Mouse (Mus musculus): Measurements from ENCODE around the gene Ppp1r12b. TPM values are rescaled to one million over a fixed set of nuclear protein-coding genes. Genes with fewer than 3 reads are reported as not detected.

Ppp1r12b gene
- polyA plus RNA-seq, 1 experiment: 10.4 TPM

DNA sequence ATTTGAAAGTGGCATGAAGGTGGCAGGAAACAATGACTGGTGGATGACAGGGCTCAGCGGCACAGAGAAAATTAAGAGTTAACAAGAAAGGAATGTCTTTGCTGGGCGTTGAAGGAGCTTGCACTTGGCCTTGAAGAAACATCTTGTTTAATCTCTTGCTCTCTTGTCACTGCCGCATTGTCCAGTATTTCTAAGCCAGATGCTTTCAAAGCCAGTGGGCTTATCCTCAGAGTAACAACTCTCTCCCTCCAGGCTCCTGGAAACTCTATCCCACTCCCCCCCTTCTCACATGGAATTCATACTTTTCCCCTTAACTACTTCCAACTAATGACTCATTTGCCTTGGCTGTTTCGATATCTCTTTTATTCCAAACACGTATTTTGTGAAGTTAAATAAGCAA, 151.4 kb downstream of the Ppp1r12b start:
- Histone ChIP-seq H3K4me1 (ENCODE audit: control insufficient read depth, insufficient read depth, insufficient read length, low read length) (peaks cover 5% of the 10 kb centered on the region; the same call in 1 of the 2 replicates), H3K27me3 (ENCODE audit: control insufficient read depth, insufficient read depth, low read length) (no peaks in the 10 kb centered on the region), H3K4me3 (ENCODE audit: low read depth, low read length) (no peak overlapping the region), H3K36me3 (ENCODE audit: control insufficient read depth, insufficient read depth, low read length) (no peaks in the 10 kb centered on the region), H3K27ac (ENCODE audit: insufficient read depth, low read depth, low read length) (peak overlapping the region; percentile 59)
- no peak for TF ChIP-seq POLR2A (IDR thresholded peaks at IDR 0.05; ENCODE audit: low read depth, low read length)
- no peak for TF ChIP-seq CTCF (IDR thresholded peaks at IDR 0.05; ENCODE audit: extremely low read depth, insufficient read length, insufficient replicate concordance, low read depth, low read length)
- 72% methylated on average over 5 of the region's 5 CpGs for WGBS

DNA sequence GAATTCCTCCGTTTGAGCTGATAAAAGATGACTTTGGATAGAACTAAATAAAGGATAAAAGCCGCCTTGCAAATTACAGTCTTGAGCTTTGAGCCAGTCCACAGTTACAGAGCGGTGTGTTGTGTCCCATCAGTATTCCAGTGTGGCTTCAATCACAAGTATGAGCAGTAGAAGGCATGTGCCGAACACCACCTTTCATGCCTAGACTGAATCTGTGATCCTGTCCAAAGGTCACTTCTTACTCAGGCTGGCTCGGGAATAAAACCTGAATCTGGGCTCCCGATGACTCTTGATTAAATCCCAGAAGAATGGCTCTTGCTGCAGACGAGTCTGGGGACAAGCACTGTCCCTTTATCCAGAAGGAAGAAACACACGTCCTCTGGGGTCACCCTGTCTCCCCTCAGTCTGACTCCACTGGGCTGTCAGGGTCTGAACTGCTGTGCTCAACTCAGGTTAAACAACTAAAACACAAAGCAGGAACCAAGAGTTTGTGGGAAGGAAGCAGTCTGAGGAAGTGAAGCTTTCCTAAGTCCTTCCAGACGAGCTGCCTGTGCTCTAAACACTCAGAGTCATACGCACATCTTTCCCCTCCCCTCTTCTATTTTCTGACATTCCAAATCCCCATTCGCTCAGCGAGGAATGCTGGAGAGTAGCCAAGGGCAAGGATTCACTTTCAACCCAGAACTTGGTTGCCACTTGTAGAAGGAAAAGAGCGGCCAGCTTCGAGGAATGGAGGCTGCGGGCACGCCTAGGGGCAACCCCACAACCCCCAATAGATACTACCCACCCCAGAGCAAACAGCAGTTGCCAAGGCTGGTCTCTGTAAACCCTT, 152.2 kb downstream of the Ppp1r12b start:
- H3K36me3 ChIP-seq (ENCODE audit: control insufficient read depth, insufficient read depth, low read length): 0 out of 2 replicates have a peak, but pooled peaks cover 3% of the 10 kb centered on the region
- H3K27ac ChIP-seq (ENCODE audit: insufficient read depth, low read depth, low read length): peak overlapping the region; percentile 86
- H3K4me3 ChIP-seq (ENCODE audit: low read depth, low read length): peak overlapping the region; percentile 57
- peaks cover 5% of the 10 kb centered on the region; the same call in 1 of the 2 replicates for H3K4me1 ChIP-seq (ENCODE audit: control insufficient read depth, insufficient read depth, insufficient read length, low read length)
- TF ChIP-seq CTCF (IDR thresholded peaks at IDR 0.05; ENCODE audit: extremely low read depth, insufficient read length, insufficient replicate concordance, low read depth, low read length) (no peak), POLR2A (IDR thresholded peaks at IDR 0.05; ENCODE audit: low read depth, low read length) (no peak)
- WGBS: 24% methylated on average over 16 of the region's 16 CpGs
- no peaks in the 10 kb centered on the region for H3K27me3 ChIP-seq (ENCODE audit: control insufficient read depth, insufficient read depth, low read length)

- WGBS: 74% methylated on average over 7 of the region's 7 CpGs
- H3K27ac ChIP-seq (ENCODE audit: insufficient read depth, low read depth, low read length): peak overlapping the region; percentile 59
- peak overlapping the region; percentile 54 for H3K4me3 ChIP-seq (ENCODE audit: low read depth, low read length)
Observed at GRCm38 (mm10) chr1:134801758-134802157, 154.0 kb downstream of the Ppp1r12b start.

GRCm38 (mm10) chr1:134796536-134796935, 159.2 kb downstream of the Ppp1r12b start:
- no peak for TF ChIP-seq POLR2A (IDR thresholded peaks at IDR 0.05; ENCODE audit: low read depth, low read length)
- no peak for TF ChIP-seq CTCF (IDR thresholded peaks at IDR 0.05; ENCODE audit: extremely low read depth, insufficient read length, insufficient replicate concordance, low read depth, low read length)
- WGBS: 78% methylated on average over 3 of the region's 3 CpGs
- Histone ChIP-seq H3K4me1 (ENCODE audit: control insufficient read depth, insufficient read depth, insufficient read length, low read length) (no peaks in the 10 kb centered on the region), H3K4me3 (ENCODE audit: low read depth, low read length) (no peak overlapping the region), H3K27me3 (ENCODE audit: control insufficient read depth, insufficient read depth, low read length) (no peaks in the 10 kb centered on the region), H3K27ac (ENCODE audit: insufficient read depth, low read depth, low read length) (no peak overlapping the region), H3K36me3 (ENCODE audit: control insufficient read depth, insufficient read depth, low read length) (0 out of 2 replicates have a peak, but pooled peaks cover 4% of the 10 kb centered on the region)

More at GRCm38 (mm10) chr1:134801758-134802157, 154.0 kb downstream of the Ppp1r12b start:
- TF ChIP-seq POLR2A (IDR thresholded peaks at IDR 0.05; ENCODE audit: low read depth, low read length) (no peak), CTCF (IDR thresholded peaks at IDR 0.05; ENCODE audit: extremely low read depth, insufficient read length, insufficient replicate concordance, low read depth, low read length) (no peak)
- Histone ChIP-seq H3K36me3 (ENCODE audit: control insufficient read depth, insufficient read depth, low read length) (0 out of 2 replicates have a peak, but pooled peaks cover 4% of the 10 kb centered on the region), H3K27me3 (ENCODE audit: control insufficient read depth, insufficient read depth, low read length) (no peaks in the 10 kb centered on the region), H3K4me1 (ENCODE audit: control insufficient read depth, insufficient read depth, insufficient read length, low read length) (peaks cover 5% of the 10 kb centered on the region; the same call in 1 of the 2 replicates)

- H3K27ac ChIP-seq (ENCODE audit: insufficient read depth, low read depth, low read length): no peak overlapping the region
- no peak overlapping the region for H3K4me3 ChIP-seq (ENCODE audit: low read depth, low read length)
- H3K4me1 ChIP-seq (ENCODE audit: control insufficient read depth, insufficient read depth, insufficient read length, low read length): no peaks in the 10 kb centered on the region
- WGBS: 86% methylated on average over 1 of the region's 1 CpGs
- no peak for TF ChIP-seq POLR2A (IDR thresholded peaks at IDR 0.05; ENCODE audit: low read depth, low read length)
- TF ChIP-seq CTCF (IDR thresholded peaks at IDR 0.05; ENCODE audit: extremely low read depth, insufficient read length, insufficient replicate concordance, low read depth, low read length): no peak
- H3K27me3 ChIP-seq (ENCODE audit: control insufficient read depth, insufficient read depth, low read length): no peaks in the 10 kb centered on the region
- 0 out of 2 replicates have a peak, but pooled peaks cover 4% of the 10 kb centered on the region for H3K36me3 ChIP-seq (ENCODE audit: control insufficient read depth, insufficient read depth, low read length)
Observed at GRCm38 (mm10) chr1:134796076-134796475, 159.7 kb downstream of the Ppp1r12b start.

- Histone ChIP-seq H3K36me3 (ENCODE audit: control insufficient read depth, insufficient read depth, low read length) (no peaks in the 10 kb centered on the region), H3K27me3 (ENCODE audit: control insufficient read depth, insufficient read depth, low read length) (no peaks in the 10 kb centered on the region), H3K4me1 (ENCODE audit: control insufficient read depth, insufficient read depth, insufficient read length, low read length) (no peaks in the 10 kb centered on the region), H3K4me3 (ENCODE audit: low read depth, low read length) (no peak overlapping the region), H3K27ac (ENCODE audit: insufficient read depth, low read depth, low read length) (no peak overlapping the region)
- no peak for TF ChIP-seq CTCF (IDR thresholded peaks at IDR 0.05; ENCODE audit: extremely low read depth, insufficient read length, insufficient replicate concordance, low read depth, low read length)
- no peak for TF ChIP-seq POLR2A (IDR thresholded peaks at IDR 0.05; ENCODE audit: low read depth, low read length)
Observed at GRCm38 (mm10) chr1:134791456-134791855, 164.3 kb downstream of the Ppp1r12b start.

GRCm38 (mm10) chr1:134790716-134791439, 164.9 kb downstream of the Ppp1r12b start:
- no peaks in the 10 kb centered on the region for H3K36me3 ChIP-seq (ENCODE audit: control insufficient read depth, insufficient read depth, low read length)
- H3K27ac ChIP-seq (ENCODE audit: insufficient read depth, low read depth, low read length): no peak overlapping the region
- H3K4me3 ChIP-seq (ENCODE audit: low read depth, low read length): no peak overlapping the region
- WGBS: 79% methylated on average over 2 of the region's 2 CpGs
- H3K4me1 ChIP-seq (ENCODE audit: control insufficient read depth, insufficient read depth, insufficient read length, low read length): no peaks in the 10 kb centered on the region
- H3K27me3 ChIP-seq (ENCODE audit: control insufficient read depth, insufficient read depth, low read length): no peaks in the 10 kb centered on the region
- TF ChIP-seq POLR2A (IDR thresholded peaks at IDR 0.05; ENCODE audit: low read depth, low read length): no peak
